Mouse (Mus musculus): ENCODE measurements around the gene Dll1.

DNA sequence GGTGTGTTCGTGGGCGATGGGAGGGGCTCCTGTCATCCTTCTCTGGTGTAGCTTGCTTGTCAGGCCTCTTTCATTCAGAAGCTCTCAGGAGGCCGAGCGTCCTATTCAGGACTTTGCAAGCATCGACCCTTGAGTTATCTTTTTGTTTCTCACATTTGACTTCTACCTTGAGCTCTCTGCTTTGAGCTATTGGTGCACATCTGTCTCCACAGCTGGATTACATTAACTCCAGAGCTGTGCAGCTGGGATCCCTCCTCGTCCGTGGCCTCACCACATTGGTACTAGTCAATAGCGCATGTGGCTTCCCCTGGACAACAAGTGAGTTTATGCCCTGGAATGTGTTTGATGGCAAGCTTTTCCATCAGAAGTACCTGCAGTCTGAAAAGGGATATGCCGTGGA, 46.0 kb upstream of the Dll1 start:
- TF ChIP-seq CTCF (IDR thresholded peaks at IDR 0.05; ENCODE audit: control insufficient read depth, insufficient read depth, insufficient replicate concordance, low read depth, low read length) (no peak), POLR2A (IDR thresholded peaks at IDR 0.05; ENCODE audit: control insufficient read depth, low read depth, low read length) (no peak)

All from testis, adult 2 months (tissue).